Mouse (Mus musculus) MEL (cell line): ENCODE measurements around the gene Ror2.

Experiments used
- CHD2 ChIP-seq: IDR thresholded peaks from 2 replicates; pipeline ENCODE4 v1.6.1; 2011; ENCODE audit warnings: low read length, improper control_type of control experiment
- CTCF ChIP-seq, 3 experiments: IDR thresholded peaks in 2 of 3; conservative IDR thresholded peaks in 1 of 3; 2 replicates each; pipeline ENCODE4 v1.5.1; 2011 to 2012; ENCODE audit warnings: low read length in 3 of 3, low read depth in 2 of 3, mild to moderate bottlenecking in 2 of 3, improper control_type of control experiment in 1 of 3, inconsistent platforms in 1 of 3, mixed read lengths in 1 of 3, moderate library complexity in 1 of 3; ENCODE audit not compliant: control insufficient read depth in 1 of 3, insufficient read depth in 1 of 3, poor library complexity in 1 of 3, severe bottlenecking in 1 of 3
- EP300 ChIP-seq, 2 experiments: IDR thresholded peaks; 2 replicates each; pipeline ENCODE4 v1.6.1; 2011; ENCODE audit warnings: improper control_type of control experiment in 2 of 2, low read length in 2 of 2, low read depth in 1 of 2, mild to moderate bottlenecking in 1 of 2
- HCFC1 ChIP-seq: IDR thresholded peaks from 2 replicates; pipeline ENCODE4 v1.6.1; 2012; ENCODE audit warnings: low read depth, mild to moderate bottlenecking, inconsistent platforms, low read length, improper control_type of control experiment, moderate library complexity
- MYC ChIP-seq: IDR thresholded peaks from 2 replicates; pipeline ENCODE4 v1.6.1; 2011; ENCODE audit warnings: low read depth, mild to moderate bottlenecking, low read length, improper control_type of control experiment, moderate library complexity
- POLR2A ChIP-seq, 2 experiments: IDR thresholded peaks; 2 replicates each; pipeline ENCODE4 v1.6.1; 2011 to 2012; ENCODE audit warnings: low read length in 2 of 2, mild to moderate bottlenecking in 2 of 2, control low read depth in 1 of 2, improper control_type of control experiment in 1 of 2, low read depth in 1 of 2, moderate library complexity in 1 of 2; ENCODE audit not compliant: control insufficient read depth in 1 of 2, insufficient read depth in 1 of 2, poor library complexity in 1 of 2
- POLR2AphosphoS5 ChIP-seq: IDR thresholded peaks from 2 replicates; pipeline ENCODE4 v1.6.1; 2012; ENCODE audit warnings: low read depth, borderline replicate concordance, mild to moderate bottlenecking, inconsistent platforms, low read length, moderate library complexity, mixed read lengths
- UBTF ChIP-seq: IDR thresholded peaks from 2 replicates; pipeline ENCODE4 v1.6.1; 2012; ENCODE audit warnings: low read depth, mild to moderate bottlenecking, inconsistent platforms, low read length, improper control_type of control experiment, moderate library complexity, borderline replicate concordance; ENCODE audit not compliant: insufficient read depth
- USF1 ChIP-seq: IDR thresholded peaks from 2 replicates; pipeline ENCODE4 v1.6.1; 2014; ENCODE audit warnings: low read depth, mild to moderate bottlenecking, inconsistent platforms, low read length, improper control_type of control experiment, moderate library complexity

- TF ChIP-seq MYC (no peak), CTCF (IDR thresholded peaks at IDR 0.05 in 2 of 3, conservative IDR thresholded peaks at IDR 0.05 in 1 of 3; ENCODE audit: control insufficient read depth in 1 of 3, insufficient read depth in 1 of 3, low read depth in 2 of 3, low read length in 3 of 3, poor library complexity in 1 of 3, severe bottlenecking in 1 of 3) (no peak), HCFC1 (no peak), POLR2AphosphoS5 (no peak), EP300 (IDR thresholded peaks at IDR 0.05; ENCODE audit: low read depth in 1 of 2, low read length in 2 of 2) (no peak), CHD2 (no peak), USF1 (no peak), UBTF (no peak), POLR2A (IDR thresholded peaks at IDR 0.05; ENCODE audit: control insufficient read depth in 1 of 2, insufficient read depth in 1 of 2, low read depth in 1 of 2, low read length in 2 of 2, poor library complexity in 1 of 2) (no peak)
Observed at GRCm38 (mm10) chr13:53191657-53192056, 94.3 kb downstream of the Ror2 start.
